13 mouse cellular contexts compared by ENCODE assay signal in the genomic region with DNA sequence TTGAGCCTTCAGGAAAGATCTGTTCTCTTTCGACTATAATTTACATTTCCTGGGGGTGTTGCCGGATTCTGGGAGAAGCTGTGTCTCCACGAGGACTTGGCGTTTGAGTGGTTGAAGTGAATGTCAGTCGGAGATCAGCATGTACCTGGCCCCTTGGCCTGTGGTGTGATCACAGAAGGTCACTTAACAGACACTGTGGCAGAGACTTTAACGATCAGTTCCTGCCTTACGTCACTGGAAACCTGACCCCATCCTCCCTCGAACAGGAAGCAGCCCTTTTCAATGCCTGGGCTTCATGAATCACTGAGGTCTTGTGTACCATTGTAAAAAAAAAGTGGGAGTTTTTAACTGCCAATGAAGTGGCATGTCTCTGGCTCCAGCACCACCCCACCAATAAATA. TPM values are rescaled to one million over a fixed set of nuclear protein-coding genes. Genes with fewer than 3 reads are reported as not detected.
DNase-seq lines count a peak whose midpoint lies in the region; ATAC-seq lines count a peak whose summit lies in the region.
"Had no signal": no experiment of that assay in that cellular context is flagged by ENCODE, and none has a peak within 500 bp of the region (broad histone marks: within the 10 kb centered on the region; RNA-seq: fewer than 3 reads in every experiment).

No protein-coding gene starts in this region.

- no peak for DNase-seq in heart, postnatal 25 days (ENCODE audit: low spot score)
- DNase-seq in B cell, adult 2 months = peak; percentile 17 to 32
- DNase-seq in embryonic facial prominence, embryonic 10.5 days (ENCODE audit: low spot score) = peak; percentile 34
- peak; percentile 36 to 42 for DNase-seq in kidney, postnatal 4 days
- no peak for DNase-seq in right cerebral cortex, adult 2 months (ENCODE audit: low spot score in 2 of 2)
- DNase-seq in gastrocnemius, postnatal 14 days = no peak
- DNase-seq: adrenal gland, adult 8-10 months; cerebellum, postnatal 14 days; forebrain, postnatal 0 days; spleen, adult 18-20 months had no signal

- H3K27ac ChIP-seq in heart, embryonic 14.5 days (replicated peaks in 1 of 2; ENCODE audit: control insufficient read depth in 1 of 2, insufficient read depth in 1 of 2, low read depth in 2 of 2, low read length in 2 of 2) = peak overlapping the region; percentile 61 to 65
- H3K27ac ChIP-seq in embryonic facial prominence, embryonic 10.5 days (replicated peaks) = no peak overlapping the region
- no peak overlapping the region for H3K27ac ChIP-seq in hindbrain, embryonic 12.5 days

- peaks cover 22 to 29% of the 10 kb centered on the region in 2 experiments for H3K4me1 ChIP-seq in heart, embryonic 14.5 days (ENCODE audit: control insufficient read depth in 2 of 2, insufficient read depth in 2 of 2, low read length in 2 of 2)
- H3K4me1 ChIP-seq in embryonic facial prominence, embryonic 10.5 days = peaks cover 38% of the 10 kb centered on the region
- H3K4me1 ChIP-seq in hindbrain, embryonic 12.5 days = peaks cover 23% of the 10 kb centered on the region

- peaks cover 4% of the 10 kb centered on the region; the same call in 1 of the 2 replicates for H3K9me3 ChIP-seq in heart, embryonic 14.5 days (ENCODE audit: control insufficient read depth, low read length)
- H3K9me3 ChIP-seq in embryonic facial prominence, embryonic 10.5 days = peaks cover 6% of the 10 kb centered on the region; the same call in 1 of the 2 replicates
- 0 out of 2 replicates have a peak, but pooled peaks cover 6% of the 10 kb centered on the region for H3K9me3 ChIP-seq in hindbrain, embryonic 12.5 days (replicated peaks)

- H3K9ac ChIP-seq in heart, embryonic 14.5 days (ENCODE audit: low read length) = no peak overlapping the region
- H3K9ac ChIP-seq in hindbrain, embryonic 12.5 days = no peak overlapping the region
- H3K9ac ChIP-seq: forebrain, postnatal 0 days had no signal

- peak overlapping the region; percentile 19; the same call in 1 of the 2 replicates for H3K4me2 ChIP-seq in heart, embryonic 14.5 days (ENCODE audit: low read length)
- H3K4me2 ChIP-seq in hindbrain, embryonic 12.5 days (replicated peaks) = no peak overlapping the region

- intact Hi-C loops in heart, postnatal 25 days (cut with DNase I) = no loop called here
- intact Hi-C loops in gastrocnemius, postnatal 14 days (cut with DNase I; ENCODE audit: low total_unique reads) = no loop called here

- 56% methylated on average over 8 of the region's 8 CpGs for WGBS in heart, embryonic 14.5 days
- 63% methylated on average over 8 of the region's 8 CpGs for WGBS in embryonic facial prominence, embryonic 10.5 days
- 74% methylated on average over 8 of the region's 8 CpGs for WGBS in hindbrain, embryonic 12.5 days

- no peak overlapping the region for H3K4me3 ChIP-seq in heart, embryonic 14.5 days (ENCODE audit: control insufficient read depth in 1 of 2, insufficient read depth in 1 of 2, low read depth in 1 of 2, low read length in 2 of 2)
- no peak overlapping the region for H3K4me3 ChIP-seq in embryonic facial prominence, embryonic 10.5 days
- no peak overlapping the region for H3K4me3 ChIP-seq in hindbrain, embryonic 12.5 days

- H3K36me3 ChIP-seq in heart, embryonic 14.5 days (ENCODE audit: control insufficient read depth, insufficient read depth, low read length) = no peaks in the 10 kb centered on the region
- peaks cover 4% of the 10 kb centered on the region; the same call in 1 of the 2 replicates for H3K36me3 ChIP-seq in embryonic facial prominence, embryonic 10.5 days (replicated peaks)
- H3K36me3 ChIP-seq in hindbrain, embryonic 12.5 days = no peaks in the 10 kb centered on the region

- no peaks in the 10 kb centered on the region for H3K27me3 ChIP-seq in heart, embryonic 14.5 days (ENCODE audit: control insufficient read depth, insufficient read depth, low read length)
- H3K27me3 ChIP-seq in embryonic facial prominence, embryonic 10.5 days (replicated peaks; ENCODE audit: low read depth, poor library complexity, severe bottlenecking) = 0 out of 2 replicates have a peak, but pooled peaks cover 11% of the 10 kb centered on the region
- no peaks in the 10 kb centered on the region for H3K27me3 ChIP-seq in hindbrain, embryonic 12.5 days

- ATAC-seq in heart, embryonic 14.5 days (ENCODE audit: insufficient number of reproducible peaks, insufficient read depth, low FRiP score, low read depth) = no peak
- no peak for ATAC-seq in hindbrain, embryonic 12.5 days (ENCODE audit: low FRiP score)
- ATAC-seq: forebrain, postnatal 0 days had no signal

RNA-seq across cellular contexts. Expression of gene Tmem120b, which starts 11.8 kb away (rescaled TPM):
- 10.8 and 11.3 TPM in 2 replicates for polyA plus RNA-seq in heart, embryonic 14.5 days (2014; fragmentation: Nextera tagmentation; extraction: Ambion mirVana)
- 10 to 100 TPM in 1 of 2 experiments, 1 to 10 TPM in 1; 8.6 to 10.6 TPM for total RNA-seq in heart, postnatal 25 days (2021)
- polyA plus RNA-seq in embryonic facial prominence, embryonic 10.5 days (2016; fragmentation: Nextera tagmentation; extraction: Ambion mirVana) = 11.3 and 11.9 TPM in 2 replicates
- 14.3 and 17.8 TPM in 2 replicates for polyA plus RNA-seq in hindbrain, embryonic 12.5 days (2016; fragmentation: Nextera tagmentation; extraction: Ambion mirVana)
- 10 to 100 TPM; 11.9 TPM for total RNA-seq in gastrocnemius, postnatal 14 days (2021)

RNA-seq across cellular contexts. Expression of gene Morn3, which starts 33.2 kb away (rescaled TPM):
- polyA plus RNA-seq in heart, embryonic 14.5 days (2014; fragmentation: Nextera tagmentation; extraction: Ambion mirVana) = 0.67 TPM in 1 of 2 replicates, not detected in the other
- total RNA-seq in heart, postnatal 25 days (2021) = not detected
- polyA plus RNA-seq in embryonic facial prominence, embryonic 10.5 days (2016; fragmentation: Nextera tagmentation; extraction: Ambion mirVana) = not detected in 2 replicates
- polyA plus RNA-seq in hindbrain, embryonic 12.5 days (2016; fragmentation: Nextera tagmentation; extraction: Ambion mirVana) = 0.35 and 0.73 TPM in 2 replicates
- not detected for total RNA-seq in gastrocnemius, postnatal 14 days (2021)
- total RNA-seq: adrenal gland, adult 8-10 months; forebrain, postnatal 0 days had no signal
- polyA plus RNA-seq: liver, embryonic 16.5 days had no signal

RNA-seq across cellular contexts. Expression of gene Rhof, which starts 52.5 kb away (rescaled TPM):
- 0.99 and 2.0 TPM in 2 replicates for polyA plus RNA-seq in heart, embryonic 14.5 days (2014; fragmentation: Nextera tagmentation; extraction: Ambion mirVana)
- total RNA-seq in heart, postnatal 25 days (2021) = under 1 TPM; 0.36 to 0.45 TPM
- polyA plus RNA-seq in embryonic facial prominence, embryonic 10.5 days (2016; fragmentation: Nextera tagmentation; extraction: Ambion mirVana) = 1.2 and 2.2 TPM in 2 replicates
- polyA plus RNA-seq in hindbrain, embryonic 12.5 days (2016; fragmentation: Nextera tagmentation; extraction: Ambion mirVana) = 2.6 and 2.8 TPM in 2 replicates
- total RNA-seq in gastrocnemius, postnatal 14 days (2021) = under 1 TPM; 0.27 to 0.51 TPM

Comparison
In these comparisons a context has a peak if more than half of its experiments do, and no peak if none do; other contexts are left out.
1. H3K27ac ChIP-seq: peak in heart, embryonic 14.5 days (2 of 2); none in embryonic facial prominence, embryonic 10.5 days (single experiment) and hindbrain, embryonic 12.5 days (single experiment).
2. DNase-seq: peak in B cell, adult 2 months (2 of 2), embryonic facial prominence, embryonic 10.5 days (single experiment) and kidney, postnatal 4 days (2 of 2); none in heart, postnatal 25 days (single experiment), right cerebral cortex, adult 2 months (0 of 2) and gastrocnemius, postnatal 14 days (single experiment).